ENCODE assay signal across 8 mouse cellular contexts in the genomic region with DNA sequence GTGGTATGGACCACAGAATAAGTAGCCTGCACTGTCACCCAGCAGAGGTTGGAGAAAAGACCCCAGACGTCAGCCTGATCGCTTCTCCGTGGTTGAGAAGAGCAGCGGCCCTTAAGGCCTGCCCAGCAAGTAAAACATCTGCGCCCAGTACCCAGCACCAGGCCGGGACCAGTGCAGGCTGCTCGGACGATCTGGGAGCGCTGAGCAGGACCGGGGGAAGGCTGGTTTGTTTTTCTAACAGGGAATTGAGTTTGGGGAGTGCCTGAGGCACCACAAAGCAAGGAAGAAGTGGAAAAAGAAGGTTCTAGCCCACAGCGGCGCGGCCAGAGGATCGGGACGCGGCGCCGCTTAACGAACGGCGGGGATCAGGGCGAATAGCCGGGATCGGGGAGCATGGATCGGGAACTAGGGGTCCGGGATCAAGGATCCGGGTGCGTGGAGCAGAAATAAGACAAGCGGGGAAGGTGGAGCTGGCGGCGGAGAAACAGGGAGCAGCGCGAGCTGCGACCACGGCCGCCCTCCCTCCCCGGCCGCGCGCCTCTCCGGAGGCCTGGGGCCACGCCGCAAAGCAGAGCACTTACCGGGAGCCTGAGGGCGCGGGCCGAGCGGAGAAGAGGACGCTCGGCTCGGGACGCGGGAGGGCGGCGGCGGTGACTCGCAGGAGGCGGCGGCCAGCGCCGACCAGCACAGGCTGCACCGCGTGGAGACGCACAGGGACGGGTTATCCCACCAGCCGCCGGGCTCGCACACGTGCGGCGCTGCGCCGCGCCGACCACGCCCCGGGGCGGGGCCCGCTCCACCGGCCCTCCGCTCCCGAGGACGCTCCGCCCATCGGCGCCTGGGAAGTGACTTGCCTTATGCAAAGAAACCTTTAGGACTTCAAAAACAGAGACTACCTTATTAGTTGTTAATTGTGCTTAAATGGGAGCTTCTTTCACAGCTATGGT. TPM values are rescaled to one million over a fixed set of nuclear protein-coding genes. Genes with fewer than 3 reads are reported as not detected.
DNase-seq lines count a peak whose midpoint lies in the region; ATAC-seq and TF ChIP-seq lines count a peak whose summit lies in the region.

A gene (minus strand): TSS at position 781 of the 947 bp plus-strand sequence.

- H3K27ac ChIP-seq in gastrocnemius, adult 2 months: peak within 1 kb of the TSS; percentile 91
- peak within 1 kb of the TSS; percentile 77 for H3K27ac ChIP-seq in hindbrain, postnatal 0 days

- peaks cover 2% of the 10 kb centered on the region for H3K4me1 ChIP-seq in hindbrain, postnatal 0 days (ENCODE audit: insufficient read depth, low read length)
- peaks cover 41% of the 10 kb centered on the region for H3K4me1 ChIP-seq in megakaryocyte, embryonic 14.5 days

- no peaks in the 10 kb centered on the region for H3K36me3 ChIP-seq in hindbrain, postnatal 0 days (ENCODE audit: insufficient read depth, low read length)
- no peaks in the 10 kb centered on the region for H3K36me3 ChIP-seq in megakaryocyte, embryonic 14.5 days (replicated peaks; ENCODE audit: low read length)

- H3K4me3 ChIP-seq in gastrocnemius, adult 2 months: peak within 1 kb of the TSS; percentile 84
- peak within 1 kb of the TSS; percentile 91 for H3K4me3 ChIP-seq in hindbrain, postnatal 0 days (ENCODE audit: low read length)
- H3K4me3 ChIP-seq in megakaryocyte, embryonic 14.5 days (replicated peaks): peak within 1 kb of the TSS; percentile 95

- H3K27me3 ChIP-seq in hindbrain, postnatal 0 days (ENCODE audit: insufficient read depth, low read length): no peaks in the 10 kb centered on the region
- H3K27me3 ChIP-seq in megakaryocyte, embryonic 14.5 days (replicated peaks): no peaks in the 10 kb centered on the region

- DNase-seq in adipocyte (ENCODE audit: low spot score): peak; percentile 82
- DNase-seq in gastrocnemius, adult 2 months: peak; percentile 93
- peak; percentile 92 for DNase-seq in hindbrain, postnatal 0 days (ENCODE audit: low spot score)
- DNase-seq in left cerebral cortex, adult 8-10 months (ENCODE audit: low spot score in 2 of 2): peak; percentile 43 to 77
- peak; percentile 75 to 82 for DNase-seq in right cerebral cortex, adult 2 months (ENCODE audit: low spot score in 2 of 2)
- DNase-seq in urinary bladder, postnatal 10 days (ENCODE audit: low spot score): peak; percentile 32

- H3K4me2 ChIP-seq in hindbrain, postnatal 0 days (ENCODE audit: low read depth, low read length): peak within 1 kb of the TSS; percentile 77

- H3K9me3 ChIP-seq in hindbrain, postnatal 0 days (ENCODE audit: low read length): no peaks in the 10 kb centered on the region
- H3K9me3 ChIP-seq in megakaryocyte, embryonic 14.5 days: peaks cover 4% of the 10 kb centered on the region; the same call in 1 of the 2 replicates

- no peak for TF ChIP-seq CTCF in gastrocnemius, adult 2 months (IDR thresholded peaks at IDR 0.05)
- no peak for TF ChIP-seq CTCF in hindbrain, postnatal 0 days (IDR thresholded peaks at IDR 0.05; ENCODE audit: low read depth)

- H3K9ac ChIP-seq in hindbrain, postnatal 0 days (replicated peaks; ENCODE audit: low read length): peak within 1 kb of the TSS; percentile 79

- peak; percentile 59 for ATAC-seq in common myeloid progenitor, adult 5-6 weeks (replicated peaks; ENCODE audit: low read depth, poor library complexity, severe bottlenecking)
- ATAC-seq in hindbrain, postnatal 0 days: peak; percentile 90

- 2% methylated on average over 63 of the region's 86 CpGs for WGBS in hindbrain, postnatal 0 days

- intact Hi-C loops in gastrocnemius, adult 2 months (cut with DNase I): no loop called here

RNA-seq across cellular contexts. Expression of the gene that starts here (rescaled TPM):
- total RNA-seq in common myeloid progenitor, adult 5-6 weeks (2017): 58.8 and 61.9 TPM in 2 replicates
- total RNA-seq in gastrocnemius, adult 2 months (2021): 10 to 100 TPM in 1 of 2 experiments, 1 to 10 TPM in 1; 9.9 to 11.2 TPM
- total RNA-seq in hindbrain, postnatal 0 days (2014; rRNA removed): 8.7 and 11.0 TPM in 2 replicates
- polyA plus RNA-seq in hindbrain, postnatal 0 days (2015; fragmentation: Nextera tagmentation; extraction: Ambion mirVana): 14.4 and 15.4 TPM in 2 replicates
- total RNA-seq in left cerebral cortex, adult 8-10 months (2022): 10 to 100 TPM; 15.7 to 22.8 (median 17.8) TPM
- polyA plus RNA-seq in megakaryocyte, embryonic 14.5 days (2012; ENCODE audit: insufficient read depth, low replicate concordance): 2.8 and 3.6 TPM in 2 replicates

Comparison
In these comparisons a context has a peak if more than half of its experiments do, and no peak if none do; other contexts are left out.
1. Peak in every context shown above with its lines: DNase-seq, ATAC-seq, H3K4me3 ChIP-seq and H3K27ac ChIP-seq.
2. DNase-seq: peak in every context shown above with its lines; median percentile 93 in gastrocnemius, adult 2 months; 92 in hindbrain, postnatal 0 days; 82 in adipocyte; 78 in right cerebral cortex, adult 2 months; 60 in left cerebral cortex, adult 8-10 months; 32 in urinary bladder, postnatal 10 days.